Mouse (Mus musculus) intestine, embryonic 16.5 days (tissue): ENCODE results near the gene Cyb5d1. TPM values are rescaled to one million over a fixed set of nuclear protein-coding genes. Genes with fewer than 3 reads are reported as not detected.

ENCODE experiments used
- ATAC-seq: fragments of 200-750 bp; cut with Nextera tagmentation; 2 replicates; pipeline ENCODE4 v1.8.0; 2017; ENCODE audit warnings: moderate TSS enrichment, moderate library complexity
- H3K27ac ChIP-seq: fragments of 300-500 bp; sonication (generic); 2 replicates; pipeline ENCODE4 v1.5.1; 2014; ENCODE audit warnings: mild to moderate bottlenecking, low read length
- H3K27me3 ChIP-seq: fragments of 300-500 bp; sonication (generic); replicated peaks from 2 replicates; pipeline ENCODE4 v1.6.1; 2014; ENCODE audit warnings: low read length, control low read depth, mixed read lengths; ENCODE audit not compliant: control insufficient read depth, insufficient read depth
- H3K36me3 ChIP-seq: fragments of 300-500 bp; sonication (generic); 2 replicates; pipeline ENCODE4 v1.6.1; 2014; ENCODE audit warnings: low read length, control low read depth; ENCODE audit not compliant: control insufficient read depth, insufficient read depth
- H3K4me1 ChIP-seq: fragments of 300-500 bp; sonication (generic); 2 replicates; pipeline ENCODE4 v1.6.1; 2014; ENCODE audit warnings: low read length, control low read depth, mixed read lengths; ENCODE audit not compliant: control insufficient read depth, insufficient read depth
- H3K4me2 ChIP-seq: fragments of 300-500 bp; sonication (generic); 2 replicates; pipeline ENCODE4 v1.6.1; 2014; ENCODE audit warnings: low read depth, low read length, control low read depth
- H3K4me3 ChIP-seq: fragments of 300-500 bp; sonication (generic); 2 replicates; pipeline ENCODE4 v1.5.1; 2014; ENCODE audit warnings: mild to moderate bottlenecking, low read length
- H3K9ac ChIP-seq: fragments of 300-500 bp; sonication (generic); 2 replicates; pipeline ENCODE4 v1.6.1; 2014; ENCODE audit warnings: low read depth, low read length
- H3K9me3 ChIP-seq: fragments of 300-500 bp; sonication (generic); 2 replicates; pipeline ENCODE4 v1.6.1; 2016; ENCODE audit warnings: low read length, control low read depth; ENCODE audit not compliant: control insufficient read depth
- WGBS: fragments of 180-500 bp; shearing (Covaris S2); extraction: QIAGEN DNeasy Blood & Tissue Kit; methylation state at CpG from one replicate; pipeline ENCODE4 v1.1.7; 2014; 5-methylcytosine and 5-hydroxymethylcytosine counted together
- polyA plus RNA-seq: library from polyadenylated mRNA; unstranded; fragments of >200 nt; fragmentation: Nextera tagmentation; extraction: Ambion mirVana; gene quantifications from 2 replicates; pipeline ENCODE4 v1.2.1, GENCODE M21; 2015

The Cyb5d1 gene
- polyA plus RNA-seq, 1 experiment from 2014 or later: 24.0 TPM

DNA sequence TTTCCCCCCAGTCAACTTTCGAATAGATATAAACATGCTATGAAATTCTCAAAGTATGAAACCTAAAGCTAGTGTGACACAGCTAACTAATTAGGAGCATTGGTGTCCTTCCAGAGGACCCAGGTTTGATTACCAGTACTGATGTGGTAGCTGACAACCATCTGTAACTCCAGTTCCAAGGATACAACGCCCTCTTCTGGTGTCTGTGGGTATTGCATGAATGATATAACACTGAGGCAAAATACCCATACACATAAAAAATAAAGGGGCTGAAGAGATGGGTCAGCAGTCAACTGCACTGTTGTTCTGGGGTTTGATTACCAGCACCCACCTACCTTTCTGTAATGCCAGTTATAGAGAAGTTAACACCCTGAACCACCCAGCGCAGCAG, 22.7 kb downstream of the Cyb5d1 start:
- H3K9ac ChIP-seq: no peak overlapping the region
- H3K36me3 ChIP-seq: no peaks in the 10 kb centered on the region; the same call in 1 of the 2 replicates
- peak overlapping the region; percentile 55; the same call in 1 of the 2 replicates for H3K27ac ChIP-seq
- 59% methylated on average over 3 of the region's 3 CpGs for WGBS
- no peak overlapping the region for H3K4me3 ChIP-seq
- ATAC-seq: no peak
- peaks cover 35% of the 10 kb centered on the region for H3K4me1 ChIP-seq
- no peak overlapping the region for H3K4me2 ChIP-seq
- H3K9me3 ChIP-seq: no peaks in the 10 kb centered on the region
- H3K27me3 ChIP-seq: no peaks in the 10 kb centered on the region

DNA sequence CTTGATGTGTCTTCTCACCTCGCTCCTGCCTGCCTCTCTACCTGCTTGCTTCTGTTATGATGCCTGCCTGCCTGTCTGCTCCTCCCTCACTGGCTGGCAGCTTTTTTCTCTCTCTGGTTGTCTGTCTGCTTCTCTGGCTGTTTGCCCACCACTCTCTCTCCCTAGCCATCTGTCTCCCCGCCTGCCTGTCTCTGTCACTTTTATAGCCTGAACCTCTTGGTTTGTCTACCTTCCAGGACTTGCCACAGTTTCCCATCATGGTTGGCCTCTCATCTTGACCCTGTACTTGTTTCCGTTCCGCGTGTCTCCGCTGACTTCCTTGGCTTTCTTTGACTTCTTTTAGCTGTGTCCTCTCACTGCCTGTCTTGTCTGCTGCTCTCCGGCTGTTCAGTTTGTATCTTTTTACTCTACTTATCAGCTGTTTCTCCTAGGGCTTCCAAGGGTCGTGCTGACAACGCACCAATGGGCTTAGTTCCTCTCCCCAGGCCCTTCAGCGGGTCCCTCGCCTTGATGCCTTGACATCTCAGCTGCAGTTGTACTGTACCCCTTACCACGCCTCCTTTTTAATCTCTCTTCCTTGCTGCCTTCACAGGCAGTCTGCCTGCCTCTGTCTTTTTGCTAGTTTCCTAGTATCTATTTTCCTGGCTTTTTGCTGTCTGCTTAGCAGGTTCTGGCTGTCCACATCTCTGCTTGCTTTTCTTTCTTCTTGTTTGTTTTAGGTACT, 23.2 kb downstream of the Cyb5d1 start:
- 36% methylated on average over 12 of the region's 12 CpGs for WGBS
- 0 out of 2 replicates have a peak overlapping the region, but pooled peaks have one; percentile 5 for H3K9ac ChIP-seq

DNA sequence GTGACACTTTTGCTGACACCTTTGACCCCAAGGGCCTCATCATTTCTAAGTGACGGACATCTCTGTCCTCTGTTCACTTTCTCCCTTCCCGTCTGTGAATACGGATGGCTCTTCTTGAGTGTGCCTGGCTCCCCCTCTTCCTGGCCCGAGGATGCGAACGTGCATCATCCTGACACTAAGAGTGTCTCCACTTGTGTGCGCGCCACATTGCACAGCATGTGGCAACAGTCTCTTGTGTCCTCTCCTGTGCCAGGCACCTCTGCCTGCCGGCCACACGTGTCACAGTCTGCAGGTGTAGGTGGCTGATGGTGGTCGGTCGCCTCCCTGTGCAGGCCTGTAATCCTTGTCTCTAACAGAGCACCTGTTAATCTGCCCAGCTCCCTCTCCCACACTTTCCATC, 23.8 kb downstream of the Cyb5d1 start:
- no peak for ATAC-seq
- WGBS: 52% methylated on average over 12 of the region's 12 CpGs
- H3K4me3 ChIP-seq: no peak overlapping the region
- peak overlapping the region; percentile 80 for H3K27ac ChIP-seq
- no peaks in the 10 kb centered on the region for H3K9me3 ChIP-seq
- no peaks in the 10 kb centered on the region for H3K27me3 ChIP-seq
- no peaks in the 10 kb centered on the region; the same call in 1 of the 2 replicates for H3K36me3 ChIP-seq
- H3K4me1 ChIP-seq: peaks cover 33% of the 10 kb centered on the region
- H3K9ac ChIP-seq: peak overlapping the region; percentile 5; the same call in 1 of the 2 replicates
- H3K4me2 ChIP-seq: no peak overlapping the region; the same call in 1 of the 2 replicates

More for the DNA sequence above, 23.2 kb downstream of the Cyb5d1 start:
- Histone ChIP-seq H3K4me3 (no peak overlapping the region), H3K4me1 (peaks cover 33% of the 10 kb centered on the region), H3K4me2 (no peak overlapping the region; the same call in 1 of the 2 replicates), H3K27ac (peak overlapping the region; percentile 55), H3K27me3 (no peaks in the 10 kb centered on the region), H3K36me3 (no peaks in the 10 kb centered on the region; the same call in 1 of the 2 replicates), H3K9me3 (no peaks in the 10 kb centered on the region)
- no peak for ATAC-seq

DNA sequence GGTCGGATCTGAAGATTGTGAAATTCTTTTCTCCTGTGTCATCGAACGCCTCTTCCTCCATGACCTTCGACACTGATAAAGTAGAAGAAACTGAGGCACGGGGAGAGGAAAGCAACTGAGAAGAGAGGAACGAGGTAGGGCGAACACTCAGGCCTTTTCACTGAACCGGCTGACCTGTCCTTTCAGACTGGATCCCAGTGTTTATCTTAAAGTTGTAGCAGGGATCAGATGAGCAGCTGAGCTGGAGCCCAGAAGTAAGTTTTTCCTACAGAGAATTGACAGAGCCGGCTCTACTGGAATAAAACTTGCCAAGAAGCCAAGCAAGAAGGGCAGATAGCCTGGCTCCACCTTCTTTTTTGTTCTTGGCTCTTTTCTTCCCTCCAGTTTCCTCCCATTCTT, 24.6 kb downstream of the Cyb5d1 start:
- H3K4me3 ChIP-seq: no peak overlapping the region

DNA sequence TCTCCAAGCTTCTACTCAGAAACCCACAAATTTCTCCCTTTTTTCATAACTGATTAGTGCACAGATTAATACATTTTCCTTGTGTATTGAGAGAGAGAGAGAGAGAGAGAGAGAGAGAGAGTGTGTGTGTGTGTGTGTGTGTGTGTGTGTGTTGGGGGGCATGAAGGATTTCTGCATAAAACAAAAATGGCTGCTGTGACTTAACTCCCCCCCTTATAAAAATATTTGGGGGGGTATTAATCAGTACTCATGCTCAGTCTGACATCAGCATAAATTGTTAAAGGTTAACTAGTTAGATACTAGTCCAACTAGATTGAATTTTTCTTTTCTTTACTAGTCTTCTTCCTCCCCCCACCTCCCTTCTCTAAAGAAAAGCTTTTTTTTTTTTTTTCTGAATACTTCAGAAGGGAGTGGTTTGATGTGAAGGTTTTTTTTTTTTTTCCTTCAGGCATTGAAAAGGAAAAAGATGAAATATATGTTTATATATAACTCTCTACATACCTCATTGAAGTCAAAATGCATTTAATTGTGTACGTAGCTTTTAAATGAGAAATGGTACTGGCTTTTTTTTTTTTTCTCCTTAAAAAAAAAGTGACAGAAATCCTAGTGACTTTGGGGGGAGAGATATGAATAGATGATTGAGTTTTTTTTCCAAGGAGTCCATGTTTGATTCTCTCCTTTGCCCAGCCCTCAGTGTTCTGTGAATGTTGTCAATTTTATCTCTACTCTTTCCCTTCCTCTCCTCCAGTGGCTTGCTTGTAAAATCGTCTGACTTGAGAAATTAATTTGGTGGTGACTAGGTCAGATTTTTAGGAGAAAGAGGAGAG, 25.2 kb downstream of the Cyb5d1 start:
- peak overlapping the region; percentile 99 for H3K27ac ChIP-seq
- H3K9me3 ChIP-seq: no peaks in the 10 kb centered on the region
- 22% methylated on average over 2 of the region's 2 CpGs for WGBS
- no peaks in the 10 kb centered on the region for H3K27me3 ChIP-seq
- no peak for ATAC-seq
- H3K4me2 ChIP-seq: peak overlapping the region; percentile 95; the same call in 1 of the 2 replicates
- peaks cover 41% of the 10 kb centered on the region for H3K4me1 ChIP-seq
- no peaks in the 10 kb centered on the region; the same call in 1 of the 2 replicates for H3K36me3 ChIP-seq
- peak overlapping the region; percentile 81 for H3K4me3 ChIP-seq
- H3K9ac ChIP-seq: peak overlapping the region; percentile 99

More for the DNA sequence above, 24.6 kb downstream of the Cyb5d1 start:
- Histone ChIP-seq H3K9me3 (no peaks in the 10 kb centered on the region), H3K4me1 (peaks cover 35% of the 10 kb centered on the region), H3K27me3 (no peaks in the 10 kb centered on the region), H3K4me2 (peak overlapping the region; percentile 33), H3K27ac (peak overlapping the region; percentile 80), H3K9ac (0 out of 2 replicates have a peak overlapping the region, but pooled peaks have one; percentile 5), H3K36me3 (no peaks in the 10 kb centered on the region; the same call in 1 of the 2 replicates)
- 27% methylated on average over 9 of the region's 9 CpGs for WGBS
- ATAC-seq: no peak

DNA sequence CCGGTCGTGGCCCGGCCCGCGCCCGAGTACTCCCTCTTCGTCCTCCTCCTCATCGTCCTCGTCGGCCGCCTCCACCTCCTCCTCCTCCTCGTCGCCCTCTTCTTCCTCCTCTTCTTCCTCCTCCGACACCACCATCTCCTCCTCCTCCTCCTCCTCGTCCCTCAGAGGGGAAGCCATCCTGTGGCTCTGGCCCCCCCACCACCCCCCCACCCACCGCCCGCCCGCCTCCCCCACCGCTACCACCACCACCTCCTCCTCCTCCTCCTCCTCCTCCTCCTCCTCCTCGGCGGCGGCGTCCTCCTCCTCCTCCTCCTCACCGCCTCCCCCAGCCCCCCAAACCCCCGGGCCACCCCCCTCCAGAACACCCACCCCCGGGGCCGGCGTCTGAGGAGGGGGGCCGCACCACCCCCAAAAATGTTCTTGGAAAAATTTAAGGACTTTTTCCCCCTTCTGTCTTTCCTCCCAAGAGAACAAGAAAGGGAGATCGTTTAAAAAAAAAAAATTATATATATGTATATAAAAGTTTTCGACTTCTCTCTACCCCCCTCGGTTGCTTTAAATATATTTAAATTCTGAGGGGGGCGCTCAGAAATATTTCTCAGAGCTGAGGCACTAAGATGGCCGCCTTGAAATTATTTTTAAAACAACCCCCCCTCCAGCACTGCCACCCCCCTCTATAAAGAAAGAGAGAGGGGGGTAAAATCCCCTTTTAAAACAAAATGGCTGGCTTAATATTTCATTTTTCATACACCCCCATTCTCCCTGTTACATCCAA, 26.0 kb downstream of the Cyb5d1 start, which contains the start of gene Chd3:
Gene Chd3 (minus strand): TSS at position 192 of the 775 bp plus-strand sequence.
- Histone ChIP-seq H3K36me3 (no peaks in the 10 kb centered on the region; the same call in 1 of the 2 replicates), H3K4me3 (peak within 1 kb of the TSS; percentile 81), H3K27ac (peak within 1 kb of the TSS; percentile 99), H3K9ac (peak within 1 kb of the TSS; percentile 99), H3K4me1 (peaks cover 49% of the 10 kb centered on the region), H3K4me2 (peak within 1 kb of the TSS; percentile 95), H3K27me3 (no peaks in the 10 kb centered on the region), H3K9me3 (no peaks in the 10 kb centered on the region)
- ATAC-seq: no peak
- under 1% methylated on average over 20 of the region's 34 CpGs for WGBS

DNA sequence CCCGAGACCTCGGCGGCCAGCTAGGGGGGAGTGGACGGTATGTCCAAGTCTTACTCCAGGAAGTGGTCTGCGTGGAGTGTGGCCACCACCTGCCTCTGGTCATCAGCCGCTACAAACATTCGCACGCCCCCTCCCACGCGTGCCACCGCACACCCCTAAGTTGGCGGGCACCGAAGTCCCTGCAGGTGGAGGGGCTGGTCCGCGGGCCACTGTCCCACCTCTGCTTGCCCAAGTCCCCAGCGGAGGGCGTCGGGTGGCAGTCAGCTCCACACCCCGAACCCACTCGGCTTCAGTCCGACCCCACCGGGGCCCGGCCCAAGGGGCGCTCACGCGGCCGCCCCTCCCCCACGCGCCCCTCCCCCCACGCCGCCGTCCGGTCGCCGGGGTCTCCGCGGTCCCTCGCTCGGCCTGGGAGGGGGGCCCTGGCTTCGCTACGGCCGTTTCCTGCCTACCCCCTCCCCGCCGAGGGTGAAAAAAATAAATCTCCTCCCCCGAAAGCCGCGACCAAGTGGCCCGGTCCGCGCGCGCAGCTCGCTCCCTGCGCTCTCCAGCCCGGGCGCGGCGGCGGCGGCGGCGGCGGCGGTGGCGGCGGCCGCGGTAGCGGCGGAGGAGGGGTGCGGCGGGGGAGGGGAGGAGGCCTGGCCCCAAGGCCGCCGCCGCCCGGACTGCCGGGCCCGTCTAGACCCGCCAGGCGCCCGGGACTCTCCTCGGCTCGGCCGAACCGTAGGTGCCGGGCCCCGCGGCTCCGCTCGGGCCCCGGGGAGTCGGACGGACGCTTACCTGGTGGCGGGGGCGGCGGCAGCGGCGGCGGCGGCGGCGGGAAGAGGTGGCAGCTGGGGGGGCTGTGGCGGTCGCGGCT, 26.8 kb downstream of the Cyb5d1 start:
- peaks cover 57% of the 10 kb centered on the region for H3K4me1 ChIP-seq

DNA sequence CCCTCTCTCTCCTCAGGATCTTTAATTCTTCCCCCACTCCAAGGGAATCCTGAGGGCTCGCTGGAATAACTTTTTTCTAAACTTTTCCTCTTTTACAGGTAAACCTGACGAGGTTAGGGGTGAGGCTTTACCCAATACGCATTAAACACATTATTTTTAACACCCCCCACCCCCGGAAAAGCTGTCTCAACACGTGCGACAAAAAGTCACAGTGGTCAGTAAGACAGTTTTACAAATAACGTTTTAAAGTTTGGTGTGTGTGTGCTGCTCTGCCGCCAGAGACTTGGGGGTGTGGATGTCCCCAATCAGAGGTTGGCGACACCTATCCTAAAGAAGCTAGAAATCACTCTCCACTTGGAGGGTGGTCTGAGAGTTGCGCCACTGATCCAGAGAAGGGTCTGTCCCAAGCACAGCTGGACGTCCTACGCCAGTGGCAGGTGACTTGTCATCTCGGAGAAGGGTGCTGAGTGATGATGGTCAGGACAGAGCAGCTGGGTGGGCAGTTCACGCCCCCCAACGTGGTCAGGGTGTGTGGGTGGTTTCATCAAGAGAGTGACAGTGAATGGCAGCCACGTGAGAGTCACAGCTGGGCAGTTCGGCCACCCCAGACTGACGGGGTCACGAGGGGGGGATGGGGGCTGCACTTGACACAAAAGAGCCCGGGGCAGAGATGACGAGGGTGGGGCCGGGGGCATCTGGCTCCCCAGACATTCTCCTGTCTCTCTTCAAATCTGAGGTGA, 27.6 kb downstream of the Cyb5d1 start:
- H3K27me3 ChIP-seq: no peaks in the 10 kb centered on the region
- H3K27ac ChIP-seq: peak overlapping the region; percentile 99
- peaks cover 6% of the 10 kb centered on the region; the same call in 1 of the 2 replicates for H3K36me3 ChIP-seq
- peak overlapping the region; percentile 99 for H3K9ac ChIP-seq
- no peaks in the 10 kb centered on the region for H3K9me3 ChIP-seq
- 2% methylated on average over 22 of the region's 22 CpGs for WGBS
- peak overlapping the region; percentile 81 for H3K4me3 ChIP-seq
- peaks cover 51% of the 10 kb centered on the region for H3K4me1 ChIP-seq
- peak overlapping the region; percentile 95 for H3K4me2 ChIP-seq
- ATAC-seq: no peak

More for the DNA sequence above, 26.8 kb downstream of the Cyb5d1 start:
- no peaks in the 10 kb centered on the region for H3K9me3 ChIP-seq
- peaks cover 1% of the 10 kb centered on the region for H3K36me3 ChIP-seq
- peak overlapping the region; percentile 99 for H3K9ac ChIP-seq
- WGBS: under 1% methylated on average over 55 of the region's 106 CpGs
- peak overlapping the region; percentile 99 for H3K27ac ChIP-seq
- H3K27me3 ChIP-seq: no peaks in the 10 kb centered on the region
- ATAC-seq: no peak
- peak overlapping the region; percentile 81 for H3K4me3 ChIP-seq
- H3K4me2 ChIP-seq: peak overlapping the region; percentile 95
